8 mouse cellular contexts compared by ENCODE assay signal in the genomic region with DNA sequence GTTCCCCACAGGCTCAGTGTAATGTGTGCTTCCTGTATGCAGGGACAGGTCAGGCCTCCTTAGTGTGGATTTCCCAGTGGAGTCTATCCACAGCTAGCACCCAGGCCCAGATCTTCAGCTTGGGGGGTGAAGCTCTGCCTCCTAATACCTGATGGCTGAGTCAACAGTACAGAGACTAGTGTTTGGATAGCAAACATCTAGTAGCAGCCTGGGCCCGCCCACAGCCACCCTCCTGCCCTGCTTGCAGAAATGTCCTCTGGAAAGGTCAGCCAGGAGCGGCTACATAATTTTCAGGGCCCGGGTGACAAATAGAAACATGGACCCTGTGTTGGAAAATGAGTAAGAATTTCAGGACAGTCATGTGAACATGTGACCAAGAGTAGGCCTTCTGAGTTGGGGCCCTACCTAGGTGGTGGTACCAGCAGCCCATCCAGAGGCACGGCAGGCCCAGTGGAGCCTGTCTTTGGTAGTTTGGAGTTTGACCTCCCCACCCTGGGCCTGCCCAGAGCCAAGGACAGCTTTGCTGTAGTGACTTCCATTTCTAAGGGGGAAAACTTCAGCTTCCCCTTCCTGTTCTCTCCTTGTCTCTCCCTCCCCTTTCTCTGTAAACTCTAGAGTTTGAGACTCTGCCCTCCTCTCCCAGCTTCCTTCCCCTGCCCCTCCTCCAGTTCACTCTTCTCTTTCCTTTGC. TPM values are rescaled to one million over a fixed set of nuclear protein-coding genes. Genes with fewer than 3 reads are reported as not detected.
DNase-seq lines count a peak whose midpoint lies in the region; TF ChIP-seq lines count a peak whose summit lies in the region.

No protein-coding gene starts in this region.

- TF ChIP-seq CTCF in layer of hippocampus, adult 2 months (conservative IDR thresholded peaks at IDR 0.05) = no peak
- no peak for TF ChIP-seq CTCF in cerebellum, adult 2 months (IDR thresholded peaks at IDR 0.05; ENCODE audit: borderline replicate concordance, insufficient read depth, low read depth, low read length)

- H3K27me3 ChIP-seq in heart, embryonic 10.5 days (ENCODE audit: insufficient read depth, poor library complexity, severe bottlenecking) = no peaks in the 10 kb centered on the region
- no peaks in the 10 kb centered on the region for H3K27me3 ChIP-seq in cerebellum, adult 2 months (ENCODE audit: control insufficient read depth, insufficient read depth, low read length)

- peak overlapping the region; percentile 75 for H3K27ac ChIP-seq in layer of hippocampus, adult 2 months
- peak overlapping the region; percentile 89 for H3K27ac ChIP-seq in heart, embryonic 10.5 days
- peak overlapping the region; percentile 86 for H3K27ac ChIP-seq in macrophage
- no peak overlapping the region for H3K27ac ChIP-seq in cerebellum, adult 2 months (ENCODE audit: insufficient read depth, low read length)

- H3K79me2 ChIP-seq in macrophage (ENCODE audit: inconsistent target) = peaks cover 100% of the 10 kb centered on the region

- WGBS in heart, embryonic 10.5 days = 40% methylated on average over 4 of the region's 4 CpGs
- 67% methylated on average over 4 of the region's 4 CpGs for WGBS in macrophage (ENCODE audit: missing documents)
- WGBS in cerebellum, adult 2 months = 90% methylated on average over 4 of the region's 4 CpGs

- H3K36me3 ChIP-seq in heart, embryonic 10.5 days = 0 out of 2 replicates have a peak, but pooled peaks cover 5% of the 10 kb centered on the region
- peaks cover 11% of the 10 kb centered on the region; the same call in 1 of the 2 replicates for H3K36me3 ChIP-seq in macrophage (ENCODE audit: inconsistent target)

- no peak for DNase-seq in layer of hippocampus, adult 2 months (ENCODE audit: low spot score in 2 of 2)
- no peak for DNase-seq in layer of hippocampus, postnatal 14 days (ENCODE audit: low spot score in 2 of 2)
- no peak for DNase-seq in heart, embryonic 10.5 days (ENCODE audit: low spot score)
- DNase-seq in kidney, postnatal 10 days = peak; percentile 78
- no peak for DNase-seq in ovary, adult 18-20 months (ENCODE audit: low spot score)
- no peak for DNase-seq in right cerebral cortex, postnatal 25 days
- DNase-seq in cerebellum, adult 2 months = no peak

- H3K4me1 ChIP-seq in heart, embryonic 10.5 days = peaks cover 72% of the 10 kb centered on the region
- peaks cover 29% of the 10 kb centered on the region for H3K4me1 ChIP-seq in cerebellum, adult 2 months (ENCODE audit: control insufficient read depth, insufficient read depth, low read length)

- no peak for TF ChIP-seq POLR2A in cerebellum, adult 2 months (IDR thresholded peaks at IDR 0.05; ENCODE audit: borderline replicate concordance, insufficient read depth, low read length)

- no peaks in the 10 kb centered on the region for H3K9me3 ChIP-seq in heart, embryonic 10.5 days

- H3K4me3 ChIP-seq in layer of hippocampus, adult 2 months = no peak overlapping the region
- H3K4me3 ChIP-seq in heart, embryonic 10.5 days = peak overlapping the region; percentile 9; the same call in 1 of the 2 replicates
- H3K4me3 ChIP-seq in macrophage (ENCODE audit: inconsistent target) = no peak overlapping the region
- H3K4me3 ChIP-seq in cerebellum, adult 2 months (replicated peaks; ENCODE audit: insufficient read depth, low read depth, low read length) = no peak overlapping the region

RNA-seq across cellular contexts. Expression of a gene that starts 32.5 kb away (rescaled TPM):
- total RNA-seq in layer of hippocampus, adult 2 months (2021) = 10 to 100 TPM; 21.4 to 27.3 TPM
- total RNA-seq in layer of hippocampus, postnatal 14 days (2021) = 10 to 100 TPM; 17.5 to 18.0 TPM
- 14.8 and 20.8 TPM in 2 replicates for polyA plus RNA-seq in heart, embryonic 10.5 days (2016; fragmentation: Nextera tagmentation; extraction: Ambion mirVana)
- total RNA-seq in macrophage (2018; cell fraction: chromatin; rRNA removed) = 100 to 1,000 TPM in 9 of 26 experiments, 10 to 100 TPM in 17; 10.9 to 127 (median 87.0) TPM
- 10 to 100 TPM; 18.9 to 85.9 (median 65.4) TPM for total RNA-seq in macrophage (2018; cell fraction: cytosol; rRNA removed)
- 100 to 1,000 TPM in 9 of 26 experiments, 10 to 100 TPM in 17; 15.7 to 151 (median 83.9) TPM for total RNA-seq in macrophage (2018; cell fraction: nucleus; rRNA removed)
- polyA plus RNA-seq in macrophage (2018) = 33.7 to 69.0 TPM (median 50.1 TPM) in 3 replicates
- 10.9 and 11.0 TPM in 2 replicates for polyA plus RNA-seq in cerebellum, adult 2 months (2012; rRNA removed)

RNA-seq across cellular contexts. Expression of a gene that starts 58.0 kb away (rescaled TPM):
- total RNA-seq in layer of hippocampus, adult 2 months (2021) = 10 to 100 TPM; 63.8 to 69.8 TPM
- total RNA-seq in layer of hippocampus, postnatal 14 days (2021) = 10 to 100 TPM; 70.9 to 75.8 TPM
- 830 and 1,266 TPM in 2 replicates for polyA plus RNA-seq in heart, embryonic 10.5 days (2016; fragmentation: Nextera tagmentation; extraction: Ambion mirVana)
- total RNA-seq in macrophage (2018; cell fraction: chromatin; rRNA removed) = 100 to 1,000 TPM in 3 of 26 experiments, 10 to 100 TPM in 19, 1 to 10 TPM in 4; 5.1 to 131 (median 33.7) TPM
- total RNA-seq in macrophage (2018; cell fraction: cytosol; rRNA removed) = 10 to 100 TPM; 35.0 to 94.6 (median 64.7) TPM
- total RNA-seq in macrophage (2018; cell fraction: nucleus; rRNA removed) = 100 to 1,000 TPM in 1 of 26 experiments, 10 to 100 TPM in 25; 17.1 to 112 (median 41.7) TPM
- 72.5 to 101 TPM (median 88.0 TPM) in 3 replicates for polyA plus RNA-seq in macrophage (2018)
- 77.9 and 84.0 TPM in 2 replicates for polyA plus RNA-seq in cerebellum, adult 2 months (2012; rRNA removed)
